Mouse (Mus musculus): ENCODE data around the gene Tesk1.
"Not testable (repeated sequence)": the region's sequence is repeated elsewhere in the genome, so short reads cannot be mapped to it uniquely, and the experiment has no call there.

Gene Tesk1

DNA sequence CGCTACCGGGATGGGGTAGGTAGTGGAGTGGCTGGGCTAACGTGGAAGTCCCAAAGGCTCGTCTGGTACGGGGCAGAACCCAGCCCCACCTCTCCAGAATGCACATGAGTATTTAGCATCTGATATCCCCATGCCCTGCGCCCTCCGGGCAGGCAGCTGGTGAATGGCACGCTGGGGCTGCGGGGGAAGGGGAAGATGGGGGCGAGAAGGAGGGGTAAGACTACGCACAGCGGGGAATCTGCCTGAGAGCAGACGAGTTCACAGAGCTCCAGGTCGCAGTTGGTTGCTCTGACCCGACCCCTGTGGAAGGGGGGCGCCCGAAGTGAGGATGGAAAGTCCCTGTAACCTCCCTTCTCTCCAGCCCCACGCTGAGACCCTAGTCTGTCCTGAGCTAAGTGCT lies 11.7 kb downstream of the Tesk1 start:
- DNase-seq (ENCODE audit: low read depth, low spot score): no peak

DNA sequence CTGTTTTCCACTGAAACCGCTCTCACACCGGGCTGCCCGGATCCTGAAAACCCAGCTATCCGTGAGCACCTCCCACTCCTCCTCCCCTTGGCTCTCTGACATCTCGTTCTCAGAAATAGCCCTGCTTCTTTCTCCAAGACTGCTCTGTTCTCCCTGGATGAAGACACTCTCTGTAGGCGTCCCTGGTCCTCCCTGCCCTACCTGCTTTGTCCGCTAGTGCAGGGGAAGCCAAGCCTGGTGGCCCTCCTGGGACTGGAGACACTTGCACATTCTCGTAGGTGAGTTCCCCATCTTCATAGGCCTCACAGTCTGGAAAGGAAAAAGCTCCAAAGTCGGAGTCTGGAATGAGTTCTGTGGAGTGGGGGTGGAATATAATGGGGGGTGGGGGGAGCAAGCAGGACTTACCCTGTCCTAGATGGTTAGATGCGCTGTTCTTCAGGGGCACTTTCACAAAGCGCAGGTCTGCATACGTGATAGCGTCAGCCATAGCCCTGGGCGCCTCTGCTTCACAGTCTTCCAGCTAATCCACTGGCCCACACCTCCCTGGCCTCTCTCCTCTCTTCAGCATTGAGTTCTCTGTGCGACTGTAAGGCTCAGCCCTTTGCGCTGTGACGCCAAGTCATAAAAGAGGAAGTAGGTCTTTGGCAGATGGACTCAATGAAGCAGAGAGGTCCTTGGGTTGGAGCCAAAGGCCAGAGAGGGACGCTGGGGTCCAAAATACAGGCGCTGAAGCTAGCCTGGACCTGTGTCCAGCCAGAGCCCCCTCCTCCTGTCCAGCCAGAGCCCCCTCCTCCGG lies 12.5 kb downstream of the Tesk1 start, which contains the start of gene Cd72:
Gene Cd72, minus strand, starts transcription at position 588 of the 796 bp plus-strand sequence.
- DNase-seq (ENCODE audit: low read depth, low spot score): peak; percentile 36

DNA sequence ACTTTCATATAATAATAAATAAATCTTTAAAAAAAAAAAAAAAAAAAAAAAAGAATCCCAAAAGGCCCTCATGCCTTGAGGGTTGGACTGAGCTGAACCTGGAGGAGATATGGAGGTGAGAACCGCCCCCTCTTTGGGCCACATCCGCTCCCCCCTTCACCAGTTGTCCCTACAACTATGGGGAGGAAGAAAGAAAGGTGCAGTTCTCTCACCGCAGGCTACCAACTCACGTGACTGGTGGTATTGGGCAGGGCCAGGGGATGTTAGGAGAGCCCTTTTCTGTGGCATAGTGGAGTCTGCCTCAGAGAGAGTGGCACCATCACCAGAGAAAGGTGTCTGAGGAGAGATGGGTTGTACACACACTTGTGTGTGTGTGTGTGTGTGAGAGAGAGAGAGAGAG lies 14.7 kb downstream of the Tesk1 start:
- no peak for DNase-seq (ENCODE audit: low read depth, low spot score)

DNA sequence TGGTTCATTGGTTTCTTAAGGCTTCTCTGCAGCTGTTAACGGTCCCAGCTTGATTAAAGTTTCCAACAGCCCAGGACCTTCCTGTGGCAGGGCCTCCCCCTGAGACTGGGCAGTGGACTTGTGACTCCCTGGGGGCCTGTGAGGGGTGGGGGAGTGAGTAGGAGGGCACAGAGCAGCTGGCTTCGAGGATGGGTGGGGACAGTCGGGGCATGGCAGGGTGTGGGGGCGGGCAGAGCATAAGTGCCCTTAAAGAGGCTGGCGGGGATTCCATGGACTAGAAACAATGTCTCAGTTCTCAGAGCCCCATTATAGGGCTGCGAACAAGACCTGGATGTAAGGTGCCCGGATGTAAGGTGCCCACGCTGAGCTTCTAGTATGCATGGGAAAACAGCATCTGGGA lies 15.4 kb downstream of the Tesk1 start:
- no peak for DNase-seq (ENCODE audit: low read depth, low spot score)

DNA sequence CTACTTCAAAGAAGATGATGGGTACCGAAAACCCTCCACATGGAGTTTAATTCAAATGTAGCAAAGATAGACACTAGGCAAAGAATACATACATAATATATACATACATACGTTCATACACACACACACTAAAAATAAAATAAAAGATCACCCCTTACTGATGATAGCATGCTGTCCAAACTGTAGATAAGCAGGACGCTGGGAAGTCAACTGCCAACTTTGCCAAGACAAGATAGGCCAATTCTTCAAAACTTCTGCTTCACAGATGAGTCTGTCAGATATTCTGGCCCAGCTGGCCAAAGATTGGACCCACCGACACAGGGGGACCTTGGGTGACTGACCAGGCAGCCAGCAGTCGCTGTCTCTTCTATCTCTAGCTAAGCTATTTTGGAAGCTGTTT lies 21.4 kb downstream of the Tesk1 start:
- DNase-seq (ENCODE audit: low read depth, low spot score): no peak

DNA sequence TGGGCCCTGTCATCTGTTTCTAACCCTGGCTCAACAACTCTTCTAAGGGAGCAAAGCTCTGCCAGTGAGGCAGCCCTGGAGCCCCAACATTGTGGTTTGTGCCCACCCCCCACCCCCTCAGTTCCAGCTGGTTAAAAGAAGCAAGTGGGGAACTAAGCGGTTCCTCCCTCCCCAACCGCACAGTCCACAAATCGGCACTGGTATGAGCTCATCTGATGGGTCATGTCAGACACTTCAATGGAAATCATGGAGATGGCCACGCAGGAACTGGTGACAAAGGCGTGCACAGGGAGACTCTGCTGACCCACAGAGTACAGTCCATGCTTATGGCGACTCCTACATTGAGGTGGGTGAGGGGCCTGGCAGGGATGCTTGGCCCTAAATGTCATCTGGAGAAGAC lies 24.2 kb downstream of the Tesk1 start:
- no peak for DNase-seq (ENCODE audit: low read depth, low spot score)

DNA sequence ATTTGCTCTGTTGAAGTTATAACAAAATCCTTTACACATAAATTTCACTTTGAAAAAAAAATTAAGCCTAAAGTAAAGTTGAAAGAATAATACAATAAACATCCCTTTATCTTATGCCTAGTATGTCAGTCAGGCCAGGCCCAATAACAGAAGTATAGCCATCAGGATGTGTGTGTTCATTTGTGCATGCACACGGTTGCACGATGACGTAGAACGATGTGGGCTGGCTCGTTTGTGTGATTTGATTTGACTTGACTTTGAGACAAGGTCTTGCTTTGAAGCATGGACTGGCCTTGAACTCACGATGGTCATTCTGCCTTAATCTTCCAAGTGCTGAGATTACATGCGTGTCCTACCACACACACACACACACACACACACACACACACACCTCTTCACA lies 25.1 kb downstream of the Tesk1 start:
- no peak for DNase-seq (ENCODE audit: low read depth, low spot score)

DNA sequence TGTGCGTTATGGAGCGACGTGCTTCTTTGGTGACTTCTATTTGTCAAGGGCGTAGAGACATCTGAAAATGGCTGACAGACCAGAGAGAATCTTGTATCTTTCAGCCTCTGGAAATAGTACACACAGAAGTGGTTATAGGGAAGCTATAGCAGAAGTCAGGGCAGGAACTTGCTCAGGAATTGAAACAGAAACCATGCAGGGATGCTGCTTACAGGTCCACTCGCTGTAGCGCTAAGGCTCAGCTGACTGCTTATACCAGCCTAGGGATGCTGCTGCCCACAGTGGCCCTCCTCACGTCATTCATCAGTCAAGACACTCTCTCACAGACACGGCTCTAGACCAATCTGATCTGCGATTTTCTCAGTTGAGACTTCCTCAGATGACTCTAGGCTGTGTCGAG lies 28.6 kb downstream of the Tesk1 start:
- no peak for DNase-seq (ENCODE audit: low read depth, low spot score)

DNA sequence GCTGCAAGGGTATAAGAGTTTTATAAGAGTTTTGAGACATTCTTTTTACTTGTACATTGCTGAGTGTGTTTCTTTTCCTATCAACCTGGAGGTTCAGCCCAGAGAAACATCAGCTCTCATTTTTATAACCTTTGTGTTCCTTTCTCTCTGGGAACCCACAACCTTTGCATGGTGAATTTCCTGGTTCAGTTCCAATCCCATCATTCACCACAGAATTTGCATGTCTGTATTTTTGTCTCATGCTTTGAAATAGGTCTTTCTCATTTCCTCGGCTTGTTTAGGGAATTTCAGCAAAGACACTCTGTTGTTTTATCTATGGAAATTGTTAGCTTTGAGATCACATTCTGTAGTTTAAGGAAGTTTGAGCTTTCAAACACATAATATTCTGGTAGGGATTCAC lies 31.9 kb downstream of the Tesk1 start:
- no peak for DNase-seq (ENCODE audit: low read depth, low spot score)

DNA sequence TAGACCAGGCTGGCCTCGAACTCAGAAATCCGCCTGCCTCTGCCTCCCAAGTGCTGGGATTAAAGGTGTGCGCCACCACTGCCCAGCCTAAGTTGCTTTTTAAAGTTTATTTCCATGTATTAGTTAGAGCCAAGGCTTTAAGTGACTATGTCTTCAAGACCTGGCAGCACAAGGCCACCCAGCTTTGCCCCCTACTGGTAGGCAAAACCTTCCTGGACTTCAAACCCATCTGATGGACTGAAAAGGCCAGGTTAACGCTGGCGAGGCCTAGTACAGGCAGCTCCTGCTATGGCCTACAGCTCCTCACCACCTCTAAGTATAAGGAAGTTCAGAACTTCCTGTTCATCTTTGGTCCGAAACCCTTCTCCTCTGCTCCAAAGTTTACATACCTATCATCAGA lies 34.9 kb downstream of the Tesk1 start:
- DNase-seq (ENCODE audit: low read depth, low spot score): no peak

DNA sequence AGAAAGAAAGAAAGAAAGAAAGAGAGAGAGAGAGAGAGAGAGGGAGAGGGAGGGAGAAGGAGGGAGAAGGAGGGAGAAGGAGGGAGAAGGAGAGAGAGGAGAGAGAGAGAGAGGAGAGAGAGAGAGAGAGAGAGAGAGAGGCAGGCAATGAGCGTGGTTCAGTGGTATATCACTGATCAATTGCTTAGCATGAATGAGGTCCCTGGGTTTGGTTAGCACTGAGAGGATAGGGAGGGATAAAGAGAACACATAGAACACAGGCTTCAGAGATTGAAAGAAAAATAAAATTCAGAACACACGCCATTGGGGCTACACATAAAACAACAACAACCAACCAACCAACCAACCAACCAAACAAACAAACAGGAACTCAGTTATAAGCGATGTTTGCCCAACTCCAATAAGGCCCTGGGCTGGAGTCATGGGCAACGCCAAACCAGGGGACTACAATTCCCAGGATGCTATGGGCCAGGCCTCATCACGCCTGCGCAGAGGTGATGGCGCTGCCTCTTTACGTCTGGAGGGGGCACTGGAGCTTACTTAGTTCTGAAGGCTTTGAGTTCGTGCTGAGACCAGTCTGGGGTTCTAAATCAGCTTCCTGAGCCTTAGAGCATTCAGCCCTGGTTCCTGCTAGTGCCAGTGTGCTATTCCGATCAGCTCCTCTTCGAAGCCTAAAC lies 36.3 kb downstream of the Tesk1 start:
- DNase-seq (ENCODE audit: low read depth, low spot score): peak; percentile 89

DNA sequence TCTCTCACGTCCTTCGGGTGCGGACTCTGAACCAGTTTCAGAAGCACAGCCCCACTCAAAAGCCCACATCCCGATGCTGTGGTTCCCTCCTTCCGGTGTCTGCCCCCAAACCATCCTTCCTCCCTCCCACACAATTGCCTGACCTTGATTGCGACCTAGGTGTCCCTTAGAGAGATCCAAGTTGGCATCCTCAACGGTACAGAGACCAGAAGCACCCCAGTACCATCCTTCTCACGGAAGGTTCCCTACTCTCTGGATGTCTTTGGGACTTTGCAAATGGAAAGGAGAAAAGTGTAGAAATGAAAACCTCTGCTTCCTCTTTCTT lies 36.8 kb downstream of the Tesk1 start:
- no peak for DNase-seq (ENCODE audit: low read depth, low spot score)

DNA sequence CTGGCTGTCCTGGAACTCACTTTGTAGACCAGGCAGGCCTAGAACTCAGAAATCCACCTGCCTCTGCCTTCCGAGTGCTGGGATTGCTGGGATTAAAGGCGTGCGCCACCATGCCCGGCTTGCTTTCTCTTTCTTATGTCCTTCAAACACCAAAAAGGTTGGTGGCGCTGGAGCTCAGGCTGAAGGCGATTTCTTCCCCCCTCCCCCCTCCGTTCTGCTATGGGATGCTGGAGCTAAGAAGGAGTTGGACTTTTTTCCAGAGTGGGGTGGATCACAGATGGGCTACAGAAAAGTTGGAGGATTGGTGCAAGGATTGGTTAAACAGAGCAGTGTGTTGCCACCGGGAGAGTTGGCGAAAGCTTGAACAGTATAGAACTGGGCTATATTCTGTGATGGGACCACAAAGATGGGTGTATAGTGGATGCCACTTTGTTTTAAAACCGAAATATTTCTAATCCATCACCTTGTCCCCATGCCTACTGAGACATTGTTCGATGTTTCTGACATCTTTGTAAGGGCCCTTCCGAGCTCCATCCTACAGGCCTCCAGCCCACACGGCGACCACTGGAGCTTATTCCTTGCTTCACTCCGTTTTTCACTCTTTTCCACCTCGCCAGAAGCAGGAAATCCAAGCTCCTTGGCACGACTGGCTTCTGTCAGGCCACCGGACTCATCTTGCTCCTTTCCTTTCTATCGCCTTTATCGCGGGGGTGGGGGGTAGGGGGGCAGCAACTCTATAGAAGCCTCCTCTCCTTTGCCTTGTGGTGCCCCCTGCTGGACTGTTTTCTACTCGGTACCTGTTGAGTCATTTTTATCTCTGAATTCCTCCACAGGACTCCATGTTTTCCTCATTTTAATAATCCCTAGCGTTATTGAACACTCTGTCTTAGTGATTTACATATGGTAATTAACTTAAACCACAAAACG lies 37.4 kb downstream of the Tesk1 start:
- DNase-seq (ENCODE audit: low read depth, low spot score): no peak

DNA sequence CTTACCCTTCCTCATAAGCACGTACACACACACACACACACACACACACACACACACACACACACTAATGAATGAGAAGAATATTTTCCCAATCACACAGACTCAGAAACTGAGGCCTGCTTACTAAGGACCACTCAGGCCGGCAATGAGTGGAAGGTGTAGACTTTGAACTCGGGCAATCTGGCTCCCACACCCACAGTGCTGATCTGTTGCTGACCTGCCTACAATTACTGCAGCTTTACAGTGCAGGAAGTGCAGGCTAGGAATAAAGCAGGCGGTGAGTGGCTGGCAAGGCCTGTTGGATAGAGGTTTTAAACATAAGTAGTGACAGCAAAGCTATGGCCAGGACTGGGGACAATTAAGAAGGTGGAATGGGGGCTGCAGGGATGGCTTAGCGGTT lies 39.2 kb downstream of the Tesk1 start:
- no peak for DNase-seq (ENCODE audit: low read depth, low spot score)

DNA sequence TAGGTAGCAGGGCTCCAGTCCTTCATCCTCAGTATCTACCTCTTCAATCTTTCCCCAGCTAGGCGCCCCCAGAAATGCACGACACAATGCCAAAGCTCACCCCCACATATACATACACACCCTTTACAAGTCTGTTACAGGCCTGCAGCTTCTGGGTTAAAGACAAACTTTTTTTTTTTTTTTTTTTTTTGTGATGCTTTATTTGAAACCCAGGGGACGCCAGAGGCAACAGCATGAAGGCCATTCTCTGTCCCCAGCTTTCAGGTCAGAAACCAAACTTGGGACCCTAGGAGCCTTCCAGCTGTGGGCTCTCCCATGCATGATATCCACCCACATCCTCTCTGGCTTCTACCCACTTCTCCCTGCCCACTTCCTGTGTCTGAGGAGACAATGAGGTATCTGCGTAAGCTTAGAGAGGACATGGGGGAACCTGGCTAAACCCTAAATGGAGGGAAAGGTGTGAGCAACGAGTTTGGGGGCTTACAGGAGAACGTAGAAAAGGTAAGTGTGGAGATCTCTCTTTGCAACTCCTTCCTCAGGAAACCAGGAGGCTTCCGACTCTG lies 40.2 kb downstream of the Tesk1 start:
- no peak for DNase-seq (ENCODE audit: low read depth, low spot score)

DNA sequence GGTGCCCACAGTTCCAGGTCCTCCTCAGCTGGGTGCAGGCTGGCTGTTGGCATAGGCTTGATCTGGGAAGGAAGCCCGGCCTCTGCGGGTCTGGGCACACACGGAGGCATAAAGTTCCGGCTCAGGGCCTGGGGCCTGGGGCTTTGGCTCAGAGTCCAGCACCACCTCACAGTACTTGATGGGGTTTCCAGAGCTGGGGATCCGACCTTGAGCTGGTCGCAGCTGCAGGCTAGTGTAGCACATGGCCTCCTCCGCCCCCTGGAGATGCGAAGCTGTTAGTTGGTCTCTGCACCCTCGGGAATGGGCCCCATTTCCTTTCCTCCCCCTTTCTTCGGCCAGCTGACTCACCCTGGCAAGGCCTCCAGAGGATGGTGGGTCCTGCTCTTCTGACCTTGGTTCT lies 40.9 kb downstream of the Tesk1 start:
- DNase-seq (ENCODE audit: low read depth, low spot score): no peak

DNA sequence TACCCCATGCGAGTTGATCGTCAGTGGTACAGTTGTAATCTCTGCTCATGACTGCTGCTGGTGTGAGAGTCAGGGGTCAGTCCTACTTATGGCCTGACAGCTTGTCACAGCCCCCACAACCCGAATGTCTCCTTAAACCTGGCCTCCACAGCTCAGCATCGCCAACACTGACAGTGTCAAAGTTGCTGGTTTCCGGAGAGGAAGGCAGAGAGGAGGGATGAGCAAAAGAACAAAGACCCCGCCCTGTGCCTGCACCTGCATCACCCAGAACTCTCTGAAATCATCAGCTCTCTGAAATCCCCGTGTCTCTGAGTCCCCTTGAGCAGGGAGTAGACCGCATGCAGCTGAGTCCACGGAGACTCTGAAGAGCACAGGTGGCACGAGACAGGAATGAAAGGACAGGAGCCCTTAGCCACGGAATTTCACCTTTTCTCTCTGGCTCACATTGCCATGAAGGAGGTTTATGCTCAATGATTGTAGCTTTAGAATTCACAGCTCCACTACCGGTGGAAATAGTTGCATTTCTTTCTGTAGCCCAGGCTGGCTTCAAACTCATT lies 41.9 kb downstream of the Tesk1 start, which contains the start of gene Sit1:
Gene Sit1, minus strand, starts transcription at position 200 of the 557 bp plus-strand sequence.
- no peak for DNase-seq (ENCODE audit: low read depth, low spot score)

DNA sequence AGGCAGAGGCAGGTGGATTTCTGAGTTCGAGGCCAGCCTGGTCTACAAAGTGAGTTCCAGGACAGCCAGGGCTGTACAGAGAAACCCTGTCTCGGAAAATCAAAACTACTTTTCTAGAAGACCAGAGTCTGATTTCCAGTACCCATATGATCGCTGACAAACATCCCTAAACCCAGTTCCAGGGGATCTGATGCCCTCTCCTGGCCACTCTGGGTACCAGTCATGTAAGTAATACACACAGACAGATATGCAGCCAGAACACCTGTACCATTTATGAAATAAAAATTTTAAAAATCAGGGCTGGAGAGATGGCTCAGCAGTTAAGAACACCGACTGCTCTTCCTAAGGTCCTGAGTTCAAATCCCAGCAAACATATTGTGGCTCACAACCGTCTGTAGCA lies 43.9 kb downstream of the Tesk1 start:
- not testable (repeated sequence) for DNase-seq (ENCODE audit: low read depth, low spot score)

DNA sequence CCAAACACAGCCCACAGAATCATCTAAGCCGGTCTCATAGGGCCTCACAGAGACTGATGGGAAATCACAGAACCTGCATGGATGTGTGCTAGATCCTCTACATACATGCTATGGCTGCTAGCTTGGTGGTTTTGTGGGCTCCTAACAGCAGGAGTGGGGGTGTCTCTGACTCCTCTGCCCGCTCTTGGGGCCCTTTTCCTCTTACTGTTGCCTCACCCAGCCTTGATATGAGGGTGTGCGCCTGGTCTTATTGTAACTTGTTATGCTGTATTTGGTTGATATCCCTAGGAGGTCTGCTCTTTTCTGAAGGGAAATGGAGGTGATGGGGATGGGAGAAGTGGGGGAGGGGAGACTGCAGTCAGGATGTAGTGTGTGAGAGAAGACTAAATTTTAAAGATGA lies 47.9 kb downstream of the Tesk1 start:
- no peak for DNase-seq (ENCODE audit: low read depth, low spot score)

DNA sequence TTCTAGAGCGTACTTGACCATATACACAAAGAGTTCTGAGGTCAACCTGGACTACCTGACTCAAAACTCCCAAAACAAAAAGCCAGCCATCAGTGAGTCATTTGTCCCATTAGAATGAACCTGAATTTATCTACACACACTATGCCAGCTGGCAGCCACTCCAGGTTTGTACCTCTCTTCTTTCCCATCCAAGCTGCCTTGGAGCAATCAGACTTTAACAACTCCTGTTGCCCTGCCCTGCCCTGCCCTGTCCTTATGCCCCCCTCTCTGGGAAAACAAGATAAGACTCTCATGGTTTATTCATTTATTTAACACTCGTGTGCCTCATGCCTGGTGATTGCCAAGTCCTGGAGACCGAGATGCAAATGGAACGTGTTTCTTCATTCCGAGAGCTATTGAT lies 49.1 kb downstream of the Tesk1 start:
- no peak for DNase-seq (ENCODE audit: low read depth, low spot score)

DNA sequence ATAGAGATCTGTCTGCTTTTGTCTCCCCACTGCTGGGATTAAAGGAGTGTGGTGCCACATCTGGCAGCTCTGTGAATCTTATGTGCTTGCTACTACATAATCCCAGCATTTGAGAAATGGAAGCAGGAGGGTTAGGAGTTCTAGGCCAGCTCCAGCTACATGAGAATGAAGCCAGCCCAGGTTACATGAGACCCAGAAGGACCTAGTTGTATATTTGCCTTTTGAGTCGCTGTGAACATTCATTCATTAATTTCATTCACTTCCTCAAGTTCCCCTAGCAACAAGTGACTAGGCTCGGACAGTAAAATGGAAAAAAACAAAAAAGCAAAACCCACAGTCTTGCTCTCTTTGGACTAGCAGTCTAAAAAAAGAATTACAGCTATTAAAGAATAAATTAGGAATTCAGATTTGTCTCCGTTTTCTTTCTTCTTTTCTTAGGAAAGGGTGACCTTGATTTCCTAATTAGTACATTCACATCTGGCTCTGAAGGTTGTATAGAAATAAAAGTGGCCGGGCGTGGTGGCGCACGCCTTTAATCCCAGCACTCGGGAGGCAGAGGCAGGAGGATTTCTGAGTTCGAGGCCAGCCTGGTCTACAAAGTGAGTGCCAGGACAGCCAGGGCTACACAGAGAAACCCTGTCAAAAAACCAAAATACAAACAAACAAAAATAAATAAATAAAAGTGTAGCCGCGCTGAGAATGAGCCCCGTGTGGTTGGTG lies 50.5 kb downstream of the Tesk1 start:
- DNase-seq (ENCODE audit: low read depth, low spot score): no peak

All from skeletal muscle tissue, adult 2 months (tissue).